Mouse (Mus musculus) olfactory bulb, adult 2 months (tissue): ENCODE data around the gene Wdr76.

Experiments
- CTCF ChIP-seq: fragments of 200-500 bp; IDR thresholded peaks from 2 replicates; pipeline ENCODE4 v1.5.1; 2012; ENCODE audit warnings: low read depth, mild to moderate bottlenecking, low read length, moderate library complexity; ENCODE audit not compliant: insufficient read depth
- POLR2A ChIP-seq: fragments of 200-500 bp; IDR thresholded peaks from 2 replicates; pipeline ENCODE4 v1.6.1; 2012; ENCODE audit warnings: mild to moderate bottlenecking, low read depth, low read length, moderate library complexity; ENCODE audit not compliant: insufficient read depth

DNA sequence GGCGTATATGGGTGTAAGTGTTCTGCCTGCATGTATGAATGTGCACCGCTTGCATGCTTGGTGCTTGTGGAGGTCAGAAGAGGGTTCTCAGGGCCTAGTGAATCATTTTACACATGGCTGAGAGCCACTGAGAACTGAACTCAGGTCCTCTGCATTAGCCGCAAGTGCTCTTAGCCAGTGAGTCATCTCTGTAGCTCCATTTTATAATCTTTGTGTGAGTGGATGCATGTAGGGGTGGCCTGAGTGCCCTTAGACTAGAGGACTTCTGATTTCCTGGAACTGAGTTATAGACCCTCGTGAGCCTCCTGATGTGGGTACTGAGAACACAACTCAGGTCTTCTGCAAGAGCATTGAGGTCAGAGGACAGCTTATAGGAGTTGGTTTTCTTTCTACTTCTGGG lies 7.7 kb downstream of the Wdr76 start:
- TF ChIP-seq CTCF (no peak), POLR2A (no peak)
